17 mouse cellular contexts compared by ENCODE assay signal in the genomic region with DNA sequence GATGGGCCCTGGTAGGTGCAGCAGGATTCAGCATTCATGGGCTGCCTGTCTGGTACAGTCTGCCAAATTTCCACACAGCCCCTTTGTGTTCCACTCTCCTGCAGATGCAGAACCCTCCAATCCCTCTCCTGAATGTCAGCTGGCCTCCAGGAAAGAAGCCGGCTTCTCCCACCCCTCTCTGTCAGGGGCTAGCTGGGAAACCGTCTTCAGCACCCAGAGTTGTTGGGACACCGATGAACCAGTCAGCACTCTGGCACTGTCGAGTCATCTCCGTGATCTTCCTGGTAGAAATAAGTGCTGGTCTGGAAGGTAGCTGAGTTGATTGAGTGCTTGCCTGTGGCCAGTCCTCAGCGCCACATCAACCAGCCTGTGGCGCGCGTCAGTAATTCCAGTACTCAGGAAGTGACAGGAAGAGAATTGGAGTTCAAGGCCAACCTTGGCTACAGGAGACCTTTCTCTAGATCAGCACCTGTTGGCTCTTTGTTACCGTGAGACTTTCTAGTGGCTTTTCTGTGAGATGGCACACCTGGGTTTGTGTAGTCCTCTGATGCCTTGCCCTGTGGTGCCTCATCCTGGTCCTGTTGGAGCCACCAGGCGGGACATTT. TPM values are rescaled to one million over a fixed set of nuclear protein-coding genes. Genes with fewer than 3 reads are reported as not detected.
DNase-seq lines count a peak whose midpoint lies in the region; ATAC-seq lines count a peak whose summit lies in the region.
"Had no signal": no experiment of that assay in that cellular context is flagged by ENCODE, and none has a peak within 500 bp of the region (broad histone marks: within the 10 kb centered on the region; RNA-seq: fewer than 3 reads in every experiment).

No protein-coding gene starts in this region.

- H3K27me3 ChIP-seq in midbrain, embryonic 15.5 days (replicated peaks), result no peaks in the 10 kb centered on the region
- H3K27me3 ChIP-seq in midbrain, embryonic 14.5 days (ENCODE audit: control insufficient read depth, insufficient read depth, low read length), result no peaks in the 10 kb centered on the region; the same call in 1 of the 2 replicates
- H3K27me3 ChIP-seq: heart, embryonic 15.5 days had no signal

- H3K27ac ChIP-seq in midbrain, embryonic 15.5 days, result no peak overlapping the region
- no peak overlapping the region for H3K27ac ChIP-seq in midbrain, embryonic 14.5 days (replicated peaks; ENCODE audit: low read depth, low read length)
- H3K27ac ChIP-seq: heart, embryonic 15.5 days had no signal

- H3K4me3 ChIP-seq in midbrain, embryonic 15.5 days, result no peak overlapping the region
- H3K4me3 ChIP-seq in midbrain, embryonic 14.5 days (replicated peaks; ENCODE audit: low read depth, low read length), result no peak overlapping the region
- H3K4me3 ChIP-seq: heart, embryonic 15.5 days had no signal

- no peaks in the 10 kb centered on the region for H3K9me3 ChIP-seq in midbrain, embryonic 15.5 days
- H3K9me3 ChIP-seq in midbrain, embryonic 14.5 days (ENCODE audit: control insufficient read depth, low read length), result no peaks in the 10 kb centered on the region
- H3K9me3 ChIP-seq: heart, embryonic 15.5 days had no signal

- DNase-seq in heart, adult 11 months, result peak; percentile 74
- no peak for DNase-seq in heart, postnatal 4 days
- DNase-seq in midbrain, embryonic 14.5 days, result no peak
- DNase-seq in thymus, postnatal 4 days, result peak; percentile 5
- DNase-seq in thymus, postnatal 10 days (ENCODE audit: low spot score in 2 of 2), result no peak
- peak; percentile 14 for DNase-seq in naive thymus-derived CD4-positive, alpha-beta T cell, adult 2 months (ENCODE audit: low read depth)
- DNase-seq: B cell, adult 2 months; cerebellum, adult 9-10 months; kidney, adult 2 months; kidney, postnatal 10 days; lung, postnatal 10 days; right cerebral cortex, postnatal 4 days; thymus, adult 2 months had no signal

- H3K9ac ChIP-seq in midbrain, embryonic 15.5 days, result no peak overlapping the region
- H3K9ac ChIP-seq in midbrain, embryonic 14.5 days (replicated peaks; ENCODE audit: low read length), result no peak overlapping the region
- H3K9ac ChIP-seq: heart, embryonic 15.5 days had no signal

- WGBS in midbrain, embryonic 15.5 days, result 89% methylated on average over 11 of the region's 11 CpGs
- 91% methylated on average over 11 of the region's 11 CpGs for WGBS in midbrain, embryonic 14.5 days

- H3K4me2 ChIP-seq in midbrain, embryonic 15.5 days, result peak overlapping the region; percentile 94; the same call in 1 of the 2 replicates
- no peak overlapping the region for H3K4me2 ChIP-seq in midbrain, embryonic 14.5 days (ENCODE audit: low read length)
- H3K4me2 ChIP-seq: heart, embryonic 15.5 days had no signal

- H3K36me3 ChIP-seq in midbrain, embryonic 15.5 days (replicated peaks), result no peaks in the 10 kb centered on the region
- no peaks in the 10 kb centered on the region for H3K36me3 ChIP-seq in midbrain, embryonic 14.5 days (ENCODE audit: control insufficient read depth, insufficient read depth, low read length)
- H3K36me3 ChIP-seq: heart, embryonic 15.5 days had no signal

- no peak for ATAC-seq in midbrain, embryonic 15.5 days (replicated peaks)
- ATAC-seq in midbrain, embryonic 14.5 days (ENCODE audit: low FRiP score, low TSS enrichment), result no peak
- no peak for ATAC-seq in frontal cortex, adult (ENCODE audit: low TSS enrichment)
- ATAC-seq: forebrain, embryonic 14.5 days had no signal

- H3K4me1 ChIP-seq in midbrain, embryonic 15.5 days, result peaks cover 65% of the 10 kb centered on the region
- peaks cover 23% of the 10 kb centered on the region for H3K4me1 ChIP-seq in midbrain, embryonic 14.5 days (ENCODE audit: control insufficient read depth, insufficient read depth, low read length)

RNA-seq across cellular contexts. Expression of a gene that starts 3.1 kb away (rescaled TPM):
- 1 to 10 TPM; 8.2 to 9.1 TPM for total RNA-seq in heart, postnatal 4 days (2021)
- polyA plus RNA-seq in midbrain, embryonic 15.5 days (2015; fragmentation: Nextera tagmentation; extraction: Ambion mirVana), result 16.4 and 16.5 TPM in 2 replicates
- 10.1 and 11.6 TPM in 2 replicates for polyA plus RNA-seq in midbrain, embryonic 14.5 days (2014; fragmentation: Nextera tagmentation; extraction: Ambion mirVana)

Comparison
In these comparisons a context has a peak if more than half of its experiments do, and no peak if none do; other contexts are left out.
1. DNase-seq: peak in heart, adult 11 months (single experiment), thymus, postnatal 4 days (single experiment) and naive thymus-derived CD4-positive, alpha-beta T cell, adult 2 months (single experiment); none in heart, postnatal 4 days (single experiment), midbrain, embryonic 14.5 days (single experiment) and thymus, postnatal 10 days (0 of 2).